Mouse (Mus musculus): ENCODE results near the gene Ppp1cb. TPM values are rescaled to one million over a fixed set of nuclear protein-coding genes. Genes with fewer than 3 reads are reported as not detected.
A peak's percentile ranks its signal among the peaks of the same experiment; 100 is the strongest.
"Not testable (repeated sequence)": the region's sequence is repeated elsewhere in the genome, so short reads cannot be mapped to it uniquely, and the experiment has no call there.

Ppp1cb gene
- total RNA-seq (2015; ENCODE audit: low replicate concordance) (194 and 207 TPM in 2 replicates), total RNA-seq (2017; ENCODE audit: low replicate concordance) (395 and 426 TPM in 2 replicates)

DNA sequence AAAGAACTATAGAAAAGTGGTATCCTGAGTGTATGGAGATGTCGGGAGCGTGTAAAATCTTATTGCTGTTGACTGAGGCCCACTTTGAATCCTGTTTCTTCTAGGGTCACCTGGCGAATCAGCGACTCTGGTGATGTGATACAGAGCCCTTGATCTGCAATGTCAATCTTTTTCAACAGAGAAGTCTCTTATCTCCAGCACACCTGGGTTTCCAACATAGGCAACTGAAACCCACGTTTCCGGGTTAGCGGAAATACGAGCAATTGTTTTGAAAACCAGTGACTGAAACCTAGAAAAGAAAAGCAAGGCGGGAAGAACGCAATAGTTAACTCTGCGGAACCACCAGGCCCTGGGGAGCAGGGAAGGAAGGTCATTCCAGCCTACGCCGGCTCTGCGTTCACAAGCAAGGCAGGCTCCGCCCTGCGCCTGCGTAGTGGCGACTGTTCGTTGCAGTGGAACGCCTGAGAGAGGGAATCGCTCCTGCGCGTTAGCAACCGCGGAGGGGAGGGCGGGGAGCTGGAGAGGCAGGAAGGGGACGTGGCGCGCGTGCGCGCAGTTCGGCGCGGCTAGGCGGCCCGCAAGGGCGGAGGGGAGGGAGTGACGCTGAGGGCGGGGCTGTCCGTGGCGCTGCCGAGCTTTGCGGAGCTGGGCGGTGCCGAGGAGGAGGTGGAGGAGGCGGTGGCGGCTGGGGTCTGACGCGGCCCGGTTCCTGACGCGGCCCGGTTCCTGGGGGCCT lies at the start of gene Ppp1cb:
Gene Ppp1cb (plus strand): TSS at position 436 of the 736 bp plus-strand sequence.
- ATAC-seq (replicated peaks; ENCODE audit: low FRiP score, poor library complexity, severe bottlenecking), result peak; percentile 94

DNA sequence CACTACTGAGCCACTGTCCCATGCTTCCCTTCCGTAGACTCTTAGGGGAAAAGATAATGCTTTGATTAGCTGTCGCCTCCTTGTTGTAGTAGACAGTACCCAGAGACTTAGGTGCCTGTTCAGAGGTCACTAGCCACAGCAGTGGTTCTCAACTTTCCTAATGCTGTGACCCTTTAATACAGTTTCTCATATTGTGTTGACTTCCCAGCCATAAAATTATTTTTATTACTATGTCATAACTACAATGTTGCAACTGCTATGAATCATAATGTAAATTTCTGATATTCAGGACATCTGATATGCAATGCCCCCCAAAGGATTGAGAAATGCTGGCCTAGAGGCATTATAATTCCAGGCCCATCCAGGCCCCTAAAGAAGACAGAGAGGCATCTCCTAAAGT lies 48.9 kb upstream of the Ppp1cb start:
- ATAC-seq (replicated peaks; ENCODE audit: low FRiP score, poor library complexity, severe bottlenecking), result no peak

DNA sequence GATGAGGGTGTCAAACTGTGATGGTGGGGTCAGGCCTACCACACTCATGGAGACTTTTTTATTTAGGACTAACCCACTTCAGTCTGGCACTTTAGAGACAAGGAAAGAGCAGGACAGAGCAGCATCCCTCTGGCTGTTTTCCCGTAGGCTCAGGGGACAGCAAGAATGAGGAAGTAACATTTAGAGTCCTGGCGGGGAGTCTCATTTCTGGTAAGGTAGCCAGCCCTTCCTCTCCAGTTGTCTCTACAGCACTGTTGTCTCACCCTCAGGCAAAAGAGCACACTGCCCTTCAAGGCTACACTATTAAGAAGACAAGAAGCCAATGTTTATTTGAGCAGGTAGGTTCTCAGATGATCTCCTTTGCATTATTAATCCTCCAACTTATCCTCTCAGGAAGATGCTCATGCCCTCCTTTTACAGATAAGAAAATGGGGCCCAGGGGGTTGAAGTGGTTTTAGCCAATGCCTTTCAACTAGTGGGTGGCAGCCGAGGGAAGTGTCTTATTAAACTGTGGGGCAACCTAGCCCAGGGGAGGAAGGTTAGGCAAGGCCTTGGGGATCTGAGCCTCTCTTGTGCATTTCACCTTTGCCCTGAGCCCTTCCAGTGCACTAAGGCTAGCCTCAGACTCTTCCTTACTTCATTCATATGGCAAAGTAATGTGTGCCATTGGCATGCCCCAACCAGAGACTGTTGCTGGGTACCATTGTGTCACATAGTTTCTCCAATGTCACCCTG lies 47.5 kb upstream of the Ppp1cb start:
- no peak for ATAC-seq (replicated peaks; ENCODE audit: low FRiP score, poor library complexity, severe bottlenecking)

DNA sequence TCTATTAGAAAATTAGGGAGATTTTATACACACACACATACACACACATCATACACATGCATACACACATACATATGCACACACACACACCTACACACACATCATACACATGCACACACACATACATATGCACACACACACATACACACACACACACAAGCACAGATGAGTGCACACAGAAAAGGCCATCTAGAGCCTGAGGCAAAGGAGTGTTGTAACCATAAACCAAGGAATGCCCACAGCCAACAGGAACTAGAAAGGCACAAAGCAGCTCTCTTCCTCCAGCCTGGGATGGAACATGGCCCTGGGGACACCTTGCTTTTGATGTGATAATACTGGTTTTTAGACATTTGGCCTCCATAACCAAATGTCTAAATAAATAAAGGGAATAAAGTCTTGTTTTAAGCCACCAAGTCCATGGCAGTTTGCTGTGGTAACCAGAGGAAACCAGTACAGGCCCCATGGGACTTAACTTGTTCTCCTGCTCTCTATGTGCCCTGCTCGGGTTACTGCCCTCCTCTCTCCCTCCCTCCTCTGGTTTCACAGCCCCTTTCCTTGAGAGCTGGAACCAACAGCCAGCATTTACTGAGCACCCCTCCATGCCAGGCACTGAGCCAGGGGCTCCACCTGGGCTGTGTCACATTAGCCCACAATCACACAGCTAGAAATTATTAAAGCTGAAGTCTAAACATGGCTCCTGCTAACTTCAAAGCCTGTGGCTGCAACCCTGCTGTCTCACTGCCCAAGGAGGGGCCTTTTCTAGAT lies 46.3 kb upstream of the Ppp1cb start:
- no peak for ATAC-seq (replicated peaks; ENCODE audit: low FRiP score, poor library complexity, severe bottlenecking)

DNA sequence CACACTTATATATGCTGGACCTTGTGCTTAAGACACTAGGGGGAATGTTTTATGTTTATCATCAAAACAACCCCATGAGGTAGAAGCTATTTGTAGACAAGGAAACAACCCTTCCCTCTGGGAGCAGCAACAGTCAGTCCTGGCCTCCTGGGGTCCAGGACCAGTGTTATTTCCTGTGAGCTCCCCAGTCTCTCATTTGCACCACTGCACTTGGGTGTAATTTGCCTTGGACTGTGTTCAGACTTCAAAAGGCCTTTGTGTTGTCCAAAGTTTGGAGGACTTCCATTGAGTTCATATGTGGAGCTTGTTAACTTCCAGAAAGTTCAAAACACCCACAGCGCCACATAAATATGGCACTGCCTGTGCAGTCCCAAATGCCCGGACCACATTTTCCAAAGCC lies 45.6 kb upstream of the Ppp1cb start:
- no peak for ATAC-seq (replicated peaks; ENCODE audit: low FRiP score, poor library complexity, severe bottlenecking)

DNA sequence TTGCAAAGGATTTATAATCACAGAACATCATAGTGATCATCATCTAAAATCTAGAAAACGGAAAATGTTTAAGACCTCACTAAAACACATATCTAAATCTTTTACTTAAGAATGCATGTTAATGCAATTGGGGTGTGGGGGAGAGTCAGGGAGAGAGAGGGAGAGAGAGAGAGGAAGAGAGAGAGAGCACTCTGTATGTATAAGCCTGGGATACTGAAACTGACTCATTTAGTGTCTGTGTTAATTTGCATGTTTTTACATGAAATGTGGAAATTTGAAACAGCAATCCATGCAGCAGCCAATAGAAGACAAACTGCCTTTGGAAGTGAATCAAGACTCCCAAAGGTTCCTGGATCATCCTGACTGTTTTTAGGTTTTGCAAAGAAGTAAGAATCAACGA lies 45.1 kb upstream of the Ppp1cb start:
- no peak for ATAC-seq (replicated peaks; ENCODE audit: low FRiP score, poor library complexity, severe bottlenecking)

DNA sequence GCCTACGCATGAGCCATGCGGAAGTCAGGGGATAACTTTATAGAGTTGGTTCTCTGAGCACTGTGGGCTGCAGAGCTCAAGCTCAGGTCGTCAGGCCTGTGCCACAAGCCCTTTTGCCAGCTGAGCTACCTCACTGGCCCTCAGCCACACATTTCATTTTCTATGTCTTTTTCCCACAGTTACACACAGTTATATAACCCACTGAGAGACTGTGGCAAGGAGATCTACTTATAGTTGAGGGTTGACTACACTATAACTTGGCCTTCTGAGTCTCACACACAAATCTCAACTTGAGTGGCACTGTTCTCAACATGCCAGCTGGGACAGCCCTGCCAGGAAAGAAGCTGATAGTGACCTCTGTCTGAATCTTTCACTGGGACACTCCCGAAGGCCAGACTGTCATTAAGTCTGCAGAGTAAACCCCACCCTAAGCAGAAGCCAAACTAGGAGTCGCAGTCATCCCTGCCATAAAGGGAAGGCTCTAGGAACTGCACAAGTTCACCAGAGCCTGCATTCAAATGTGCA lies 44.1 kb upstream of the Ppp1cb start:
- no peak for ATAC-seq (replicated peaks; ENCODE audit: low FRiP score, poor library complexity, severe bottlenecking)

DNA sequence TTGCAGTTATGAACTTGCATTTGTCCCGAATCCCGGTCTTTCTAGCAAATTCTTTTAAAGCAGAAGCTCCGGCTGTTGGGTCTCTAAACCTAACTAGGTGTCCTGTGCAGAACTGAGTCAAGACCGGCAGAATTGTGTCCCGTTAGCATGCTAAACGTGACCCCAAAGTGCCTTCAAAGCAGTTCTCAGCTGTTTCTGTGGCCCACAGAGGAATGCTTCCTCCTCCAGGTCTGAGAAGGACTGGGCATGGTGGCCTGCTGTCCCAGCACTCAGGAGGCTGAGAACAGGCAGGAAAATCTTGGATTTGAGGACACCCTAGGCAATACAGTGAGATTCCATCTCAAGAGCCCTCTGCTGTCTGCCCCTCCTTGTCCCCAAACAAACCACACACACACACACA lies 43.1 kb upstream of the Ppp1cb start:
- no peak for ATAC-seq (replicated peaks; ENCODE audit: low FRiP score, poor library complexity, severe bottlenecking)

DNA sequence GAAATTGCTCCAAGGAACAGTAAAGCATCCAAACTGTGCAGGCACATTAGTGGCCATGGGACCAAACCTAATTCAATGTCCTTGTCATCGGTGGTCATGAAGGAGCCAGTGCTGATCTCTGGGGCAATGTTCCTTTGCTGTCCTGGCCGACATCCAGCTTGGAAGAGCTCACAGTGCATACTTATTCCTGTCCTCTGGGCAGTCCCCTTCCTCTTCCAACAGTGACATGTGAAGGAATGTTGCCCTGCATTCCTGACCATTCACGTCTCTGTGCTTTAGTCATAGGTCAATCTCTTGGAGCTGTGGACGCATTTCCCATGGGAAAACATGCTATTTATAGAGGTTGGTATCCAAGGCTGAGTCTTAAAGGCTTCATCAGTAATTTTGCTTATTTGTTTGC lies 41.8 kb upstream of the Ppp1cb start:
- ATAC-seq (replicated peaks; ENCODE audit: low FRiP score, poor library complexity, severe bottlenecking), result no peak

DNA sequence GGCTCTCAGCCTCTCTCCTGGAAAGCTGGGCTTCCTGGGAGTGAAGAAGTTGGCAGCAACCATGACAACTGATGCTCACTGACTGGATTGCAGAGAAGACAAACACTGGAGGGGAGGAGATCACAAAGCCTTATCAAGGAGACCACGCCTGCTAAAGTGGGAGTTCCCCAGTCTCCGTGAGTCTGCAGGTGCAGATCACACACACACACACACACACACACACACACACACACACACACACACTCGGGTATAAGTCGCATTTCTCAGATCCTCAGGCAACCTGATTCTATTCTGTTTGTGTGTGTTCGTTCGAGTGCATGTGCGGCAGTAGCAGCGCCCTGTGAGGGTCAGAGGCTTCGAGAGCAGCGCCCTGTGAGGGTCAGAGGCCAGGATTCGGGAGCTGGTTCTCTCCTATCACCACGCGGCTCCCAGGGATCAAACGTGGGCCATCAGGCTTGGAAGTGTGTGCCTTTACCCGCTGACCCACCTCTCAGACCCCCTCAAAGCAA lies 36.5 kb upstream of the Ppp1cb start:
- no peak for ATAC-seq (replicated peaks; ENCODE audit: low FRiP score, poor library complexity, severe bottlenecking)

DNA sequence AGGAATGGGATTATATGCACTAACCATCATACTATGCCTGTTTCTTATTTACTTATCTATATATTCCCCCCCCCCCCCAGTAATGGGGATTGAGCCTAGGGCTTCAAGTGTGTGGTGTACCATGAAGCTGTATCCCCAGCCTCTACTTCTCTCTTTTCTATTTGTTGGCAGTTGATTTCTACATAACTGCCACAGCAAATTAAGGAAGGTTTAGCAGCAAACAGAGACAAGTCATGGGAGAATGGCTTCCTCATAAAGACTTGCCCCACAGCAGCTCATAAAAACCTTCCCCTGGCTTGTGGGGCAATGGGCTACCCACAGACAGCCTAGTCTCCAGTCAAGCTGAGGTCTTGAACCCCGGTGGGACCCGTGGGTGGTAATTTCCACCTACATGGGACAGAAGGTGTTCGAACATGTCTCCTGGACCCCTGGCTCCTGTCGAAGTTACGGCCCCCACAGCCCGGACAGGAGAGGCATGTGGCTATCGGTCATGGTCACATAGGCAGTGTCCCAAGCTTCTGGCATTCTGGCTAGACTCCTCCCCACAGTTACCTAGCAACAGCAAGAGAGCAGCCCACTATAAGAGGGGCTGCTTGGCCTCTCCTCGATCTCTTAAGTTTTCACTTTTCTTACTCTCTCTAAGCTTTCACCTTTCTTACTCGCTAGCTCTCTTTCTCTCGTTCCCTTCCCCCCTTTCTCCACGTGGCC lies 35.1 kb upstream of the Ppp1cb start:
- ATAC-seq (replicated peaks; ENCODE audit: low FRiP score, poor library complexity, severe bottlenecking), result no peak

DNA sequence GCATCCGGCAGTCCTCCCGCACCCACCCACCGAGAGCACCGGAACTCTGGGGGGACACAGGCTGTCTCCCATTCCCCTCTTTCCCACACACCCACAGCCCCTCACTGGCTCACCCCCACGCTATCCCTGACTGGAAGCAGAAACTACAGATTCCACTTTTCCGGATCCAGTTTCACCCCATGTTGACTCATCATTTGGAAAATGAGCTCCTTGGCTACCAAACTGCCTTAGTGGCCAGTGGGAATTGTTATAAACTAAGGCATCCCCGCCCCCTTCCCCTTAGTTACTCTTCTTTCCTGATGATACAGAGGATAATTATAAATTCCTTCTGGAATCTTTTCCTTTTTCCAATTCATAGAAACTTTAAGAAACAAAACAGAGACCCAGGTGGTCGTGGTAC lies 34.2 kb upstream of the Ppp1cb start:
- no peak for ATAC-seq (replicated peaks; ENCODE audit: low FRiP score, poor library complexity, severe bottlenecking)

DNA sequence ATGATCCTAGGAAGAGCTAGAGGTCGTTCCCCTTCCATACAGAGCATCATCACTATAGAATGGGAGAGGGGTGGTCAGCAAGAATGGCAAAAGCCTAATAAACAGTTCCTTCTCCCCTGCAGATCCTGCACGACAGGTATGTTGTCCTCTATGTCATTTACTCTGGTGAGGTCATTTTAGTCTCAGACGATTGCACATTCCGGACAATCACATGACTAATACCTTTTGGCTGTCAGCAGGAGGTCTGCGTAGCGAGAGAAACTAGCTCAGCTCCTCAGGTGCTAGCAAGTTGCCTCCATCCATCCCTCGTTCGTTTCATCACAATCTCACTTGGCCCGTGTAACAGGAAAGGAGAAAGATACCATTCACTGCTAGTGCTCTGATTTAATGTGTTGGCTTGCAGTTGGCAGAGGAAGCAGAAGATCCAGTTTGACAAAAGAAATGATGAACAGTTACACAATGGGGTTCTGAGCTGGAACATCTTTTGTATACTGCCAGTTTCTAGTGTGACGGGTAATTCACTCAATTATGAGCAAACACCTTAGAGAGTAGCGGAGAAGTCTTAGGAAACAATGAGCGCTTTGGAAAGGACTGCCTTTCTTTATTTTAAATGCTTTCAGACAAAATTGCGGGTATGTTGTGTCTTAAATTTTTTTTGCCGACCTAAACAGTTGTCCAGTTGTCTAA lies 33.0 kb upstream of the Ppp1cb start:
- no peak for ATAC-seq (replicated peaks; ENCODE audit: low FRiP score, poor library complexity, severe bottlenecking)

DNA sequence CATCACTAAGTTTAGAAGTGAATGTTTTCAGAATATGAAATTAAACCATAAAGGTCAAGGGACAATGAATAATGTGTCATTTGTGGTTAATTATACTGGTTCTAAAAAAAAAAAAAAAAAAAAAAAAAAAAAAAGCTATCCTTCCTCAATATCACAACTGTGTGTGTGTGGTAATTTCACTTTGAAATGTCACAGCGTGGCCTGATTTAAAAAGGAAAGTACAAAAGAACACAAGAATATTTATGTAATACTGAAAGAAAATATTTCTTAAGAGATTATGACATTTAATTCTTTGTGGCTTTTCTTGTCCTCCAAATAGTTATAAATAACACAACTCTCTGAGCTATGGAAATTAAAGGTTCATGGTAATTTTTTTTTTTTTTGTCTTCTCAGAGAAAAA lies 28.2 kb upstream of the Ppp1cb start:
- ATAC-seq (replicated peaks; ENCODE audit: low FRiP score, poor library complexity, severe bottlenecking), result no peak

DNA sequence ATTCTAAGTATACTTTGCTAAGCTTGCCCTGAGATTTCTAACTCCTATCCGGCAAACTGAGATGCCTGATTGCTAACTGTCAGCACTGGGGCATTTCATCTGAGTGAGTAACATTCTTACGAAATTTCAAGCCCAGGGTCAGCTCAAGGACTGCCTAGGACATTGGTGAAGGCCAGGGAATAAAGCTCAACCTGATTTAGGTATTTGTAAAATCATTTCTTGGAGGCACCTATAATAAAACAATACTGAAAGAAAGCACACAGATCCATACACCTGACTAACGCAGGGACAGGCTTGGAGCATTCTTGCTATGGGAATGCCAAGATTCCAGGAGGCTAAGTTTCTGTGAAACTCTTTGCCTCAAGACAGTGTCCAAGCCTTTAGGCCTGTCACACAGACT lies 24.3 kb upstream of the Ppp1cb start:
- not testable (repeated sequence) for ATAC-seq (replicated peaks; ENCODE audit: low FRiP score, poor library complexity, severe bottlenecking)

DNA sequence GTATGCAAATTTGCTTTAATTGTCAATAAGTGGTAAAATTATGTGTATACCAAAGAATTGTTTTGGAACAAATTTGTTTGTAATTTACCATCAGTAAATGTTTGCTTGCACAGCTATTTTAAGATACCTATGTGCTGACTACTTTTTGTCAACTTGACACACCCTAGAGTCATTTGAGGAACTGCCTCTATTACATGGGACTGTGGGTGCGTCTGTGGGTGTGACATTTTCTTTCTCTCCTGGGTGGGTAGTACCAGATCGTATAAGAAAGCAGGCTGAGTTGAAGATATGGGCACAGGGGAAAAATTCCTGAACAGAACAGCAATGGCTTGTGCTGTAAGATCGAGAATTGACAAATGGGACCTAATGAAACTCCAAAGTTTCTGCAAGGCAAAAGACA lies 23.0 kb upstream of the Ppp1cb start:
- ATAC-seq (replicated peaks; ENCODE audit: low FRiP score, poor library complexity, severe bottlenecking), result no peak

DNA sequence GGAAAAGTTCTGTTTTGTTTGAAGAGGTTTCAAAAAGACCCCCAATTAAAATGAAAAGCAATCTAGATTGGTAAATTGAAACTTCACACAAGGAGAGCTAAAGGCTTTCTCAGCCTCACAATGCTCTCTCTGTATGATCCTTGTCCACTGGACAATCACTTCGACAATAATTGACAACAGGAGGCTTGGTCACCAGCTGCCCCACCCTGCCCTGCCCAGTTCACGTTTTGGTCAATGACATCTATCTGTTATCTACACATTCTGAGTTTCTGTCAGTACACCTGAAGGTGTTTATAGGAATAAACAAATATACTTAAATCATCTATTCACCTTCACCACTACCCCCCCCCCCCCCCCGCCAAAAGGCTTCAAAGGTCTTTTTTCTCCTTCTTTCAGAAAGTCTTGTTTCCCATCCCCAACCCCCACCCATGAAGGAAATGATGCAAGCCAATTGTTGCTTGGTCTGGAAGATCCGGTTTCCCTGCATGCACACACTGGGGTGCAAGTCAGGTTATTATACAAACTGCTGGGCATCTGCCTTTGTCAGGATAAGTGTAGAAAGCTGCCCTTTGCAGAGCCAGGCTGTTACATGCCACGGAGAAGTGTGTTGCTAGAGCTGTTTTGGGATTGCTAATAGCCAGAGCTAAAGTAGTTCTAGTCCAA lies 20.6 kb upstream of the Ppp1cb start:
- no peak for ATAC-seq (replicated peaks; ENCODE audit: low FRiP score, poor library complexity, severe bottlenecking)

DNA sequence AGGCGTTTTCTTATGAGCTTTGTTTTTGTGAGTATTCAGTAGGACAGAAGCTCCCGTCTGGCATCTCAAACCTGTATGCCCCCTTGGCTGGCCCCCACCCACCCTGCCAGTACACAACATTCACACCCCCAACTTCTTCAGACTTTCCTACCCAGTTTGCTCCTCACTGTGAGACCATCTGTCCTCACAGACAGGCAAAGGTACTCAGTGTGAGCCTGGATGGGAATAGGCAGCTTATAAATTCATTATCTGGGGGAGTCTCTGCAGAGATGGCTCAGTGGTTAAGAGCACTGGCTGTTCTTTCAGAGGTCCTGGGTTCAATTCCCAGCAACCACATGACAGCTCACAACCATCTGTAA lies 20.1 kb upstream of the Ppp1cb start:
- no peak for ATAC-seq (replicated peaks; ENCODE audit: low FRiP score, poor library complexity, severe bottlenecking)

DNA sequence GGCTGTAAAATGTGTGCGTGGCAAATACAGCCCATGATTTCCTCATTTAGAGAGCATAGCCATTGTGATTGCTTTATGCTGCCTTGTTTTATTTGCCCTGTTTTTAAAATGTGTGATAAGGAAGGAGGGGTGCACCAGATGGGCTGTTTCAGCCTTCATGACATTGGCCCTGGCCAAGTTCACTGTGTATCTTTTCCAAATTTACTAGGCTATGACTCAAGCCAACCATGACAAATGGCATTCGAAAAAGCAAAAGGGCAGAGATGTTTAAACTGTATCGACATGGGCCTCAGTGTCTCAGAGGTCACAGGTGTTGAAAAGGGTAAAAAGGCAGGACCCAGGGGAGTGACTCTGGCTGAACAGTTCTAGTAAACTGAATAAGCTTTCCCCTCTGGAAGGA lies 17.3 kb upstream of the Ppp1cb start:
- ATAC-seq (replicated peaks; ENCODE audit: low FRiP score, poor library complexity, severe bottlenecking), result no peak

Measured in erythroid progenitor cell, adult 5-6 weeks (primary cell).